Mouse (Mus musculus) heart, embryonic 13.5 days (tissue): ENCODE data around the gene Mef2c. TPM values are rescaled to one million over a fixed set of nuclear protein-coding genes. Genes with fewer than 3 reads are reported as not detected.
A peak's percentile ranks its signal among the peaks of the same experiment; 100 is the strongest.

Source experiments
- ATAC-seq: fragments of 200-750 bp; cut with Nextera tagmentation; 2 replicates; pipeline ENCODE4 v1.8.0; 2017; ENCODE audit warnings: moderate TSS enrichment; ENCODE audit not compliant: insufficient number of reproducible peaks, low FRiP score, low TSS enrichment; ENCODE audit errors: extremely low read depth
- H3K27ac ChIP-seq: fragments of 300-500 bp; sonication (generic); replicated peaks from 2 replicates; pipeline ENCODE4 v1.5.1; 2015; ENCODE audit warnings: moderate library complexity, mild to moderate bottlenecking, inconsistent platforms
- H3K27me3 ChIP-seq: fragments of 300-500 bp; sonication (generic); replicated peaks from 2 replicates; pipeline ENCODE4 v1.6.1; 2015; ENCODE audit warnings: mild to moderate bottlenecking, inconsistent platforms
- H3K36me3 ChIP-seq: fragments of 300-500 bp; sonication (generic); 2 replicates; pipeline ENCODE4 v1.6.1; 2015; ENCODE audit warnings: mild to moderate bottlenecking, inconsistent platforms
- H3K4me1 ChIP-seq: fragments of 300-500 bp; sonication (generic); 2 replicates; pipeline ENCODE4 v1.6.1; 2015; ENCODE audit warnings: inconsistent platforms
- H3K4me2 ChIP-seq: fragments of 300-500 bp; sonication (generic); 2 replicates; pipeline ENCODE4 v1.6.1; 2015; ENCODE audit warnings: inconsistent platforms, mild to moderate bottlenecking, moderate library complexity
- H3K4me3 ChIP-seq: fragments of 300-500 bp; sonication (generic); 2 replicates; pipeline ENCODE4 v1.5.1; 2015; ENCODE audit warnings: moderate library complexity, mild to moderate bottlenecking, inconsistent platforms
- H3K9ac ChIP-seq: fragments of 300-500 bp; sonication (generic); 2 replicates; pipeline ENCODE4 v1.6.1; 2015; ENCODE audit warnings: inconsistent platforms, mild to moderate bottlenecking, moderate library complexity
- H3K9me3 ChIP-seq: fragments of 300-500 bp; sonication (generic); 2 replicates; pipeline ENCODE4 v1.6.1; 2016; ENCODE audit warnings: inconsistent platforms
- WGBS: fragments of 180-500 bp; shearing (Covaris S2); methylation state at CpG from one replicate; pipeline ENCODE4 v1.1.7; 2015; ENCODE audit warnings: mixed read lengths; 5-methylcytosine and 5-hydroxymethylcytosine counted together
- polyA plus RNA-seq: library from polyadenylated mRNA; unstranded; fragments of >200 nt; fragmentation: Nextera tagmentation; extraction: Ambion mirVana; gene quantifications from 2 replicates; pipeline ENCODE4 v1.2.1, GENCODE M21; 2015

The Mef2c gene
- polyA plus RNA-seq, 1 experiment from 2014 or later, result 86.9 TPM

GRCm38 (mm10) chr13:83596989-83597738, 93.3 kb downstream of the Mef2c start:
- WGBS, result 71% methylated on average over 6 of the region's 6 CpGs
- no peak for ATAC-seq
- Histone ChIP-seq H3K4me2 (no peak overlapping the region), H3K4me1 (peaks cover 10% of the 10 kb centered on the region), H3K36me3 (peaks cover 22% of the 10 kb centered on the region), H3K4me3 (no peak overlapping the region), H3K9me3 (no peaks in the 10 kb centered on the region), H3K27me3 (no peaks in the 10 kb centered on the region), H3K9ac (no peak overlapping the region), H3K27ac (no peak overlapping the region)

DNA sequence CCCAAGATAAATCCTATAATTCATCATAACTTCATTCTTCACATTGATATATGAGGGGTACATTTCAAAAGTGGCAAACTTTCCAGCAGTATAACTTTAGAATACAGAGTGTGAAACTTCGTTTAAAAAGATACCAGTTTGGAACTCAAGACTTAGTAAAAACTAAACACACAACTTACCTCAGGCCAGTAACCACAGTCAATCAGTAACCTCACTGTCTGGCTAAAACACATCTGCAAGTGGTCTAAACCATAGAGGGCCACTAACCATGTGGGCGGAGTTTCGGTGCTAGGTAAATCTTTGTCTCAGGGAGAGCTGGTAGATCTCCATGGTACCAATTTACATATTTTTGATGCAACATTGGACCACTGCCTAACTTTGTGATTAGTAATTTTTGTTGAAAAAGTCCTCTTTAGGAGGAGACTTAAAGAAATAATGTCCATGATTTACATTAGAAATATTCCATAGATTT, 93.9 kb downstream of the Mef2c start:
- Histone ChIP-seq H3K9me3 (no peaks in the 10 kb centered on the region), H3K36me3 (peaks cover 18% of the 10 kb centered on the region), H3K4me1 (peaks cover 12% of the 10 kb centered on the region), H3K4me3 (no peak overlapping the region), H3K27ac (no peak overlapping the region), H3K4me2 (no peak overlapping the region), H3K9ac (no peak overlapping the region), H3K27me3 (no peaks in the 10 kb centered on the region)
- no peak for ATAC-seq
- 92% methylated on average over 3 of the region's 3 CpGs for WGBS

DNA sequence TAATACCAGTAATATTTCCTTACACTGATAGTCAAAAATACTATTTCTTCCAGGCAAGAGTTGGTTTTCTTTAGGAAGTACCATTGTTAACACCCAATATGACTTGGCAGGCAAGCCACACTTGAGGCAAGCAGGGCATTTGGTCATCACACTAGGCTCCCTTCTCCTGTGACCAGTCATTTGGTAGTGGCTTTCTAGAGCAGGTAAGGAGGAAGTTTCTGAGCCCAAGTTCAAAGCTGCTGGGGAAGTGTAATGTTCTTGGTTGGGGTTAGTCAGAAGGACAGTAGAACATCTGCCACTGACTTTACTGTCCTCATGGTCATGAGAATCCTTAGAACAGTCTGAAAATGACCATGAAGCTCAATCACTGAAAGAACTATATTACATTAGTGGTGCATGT, 96.5 kb downstream of the Mef2c start:
- no peaks in the 10 kb centered on the region for H3K9me3 ChIP-seq
- no peak overlapping the region for H3K27ac ChIP-seq
- no peak overlapping the region for H3K9ac ChIP-seq
- 0 out of 2 replicates have a peak, but pooled peaks cover 6% of the 10 kb centered on the region for H3K36me3 ChIP-seq
- ATAC-seq, result no peak
- no peak overlapping the region for H3K4me2 ChIP-seq
- H3K4me3 ChIP-seq, result no peak overlapping the region
- no peaks in the 10 kb centered on the region for H3K27me3 ChIP-seq
- peaks cover 29% of the 10 kb centered on the region for H3K4me1 ChIP-seq

- Histone ChIP-seq H3K4me3 (no peak overlapping the region), H3K9me3 (no peaks in the 10 kb centered on the region), H3K4me1 (peaks cover 31% of the 10 kb centered on the region), H3K27me3 (no peaks in the 10 kb centered on the region), H3K9ac (no peak overlapping the region), H3K36me3 (0 out of 2 replicates have a peak, but pooled peaks cover 2% of the 10 kb centered on the region), H3K27ac (no peak overlapping the region), H3K4me2 (no peak overlapping the region)
- 59% methylated on average over 4 of the region's 4 CpGs for WGBS
- ATAC-seq, result no peak
These were observed 97.9 kb downstream of the Mef2c start for GRCm38 (mm10) chr13:83601741-83602140.

DNA sequence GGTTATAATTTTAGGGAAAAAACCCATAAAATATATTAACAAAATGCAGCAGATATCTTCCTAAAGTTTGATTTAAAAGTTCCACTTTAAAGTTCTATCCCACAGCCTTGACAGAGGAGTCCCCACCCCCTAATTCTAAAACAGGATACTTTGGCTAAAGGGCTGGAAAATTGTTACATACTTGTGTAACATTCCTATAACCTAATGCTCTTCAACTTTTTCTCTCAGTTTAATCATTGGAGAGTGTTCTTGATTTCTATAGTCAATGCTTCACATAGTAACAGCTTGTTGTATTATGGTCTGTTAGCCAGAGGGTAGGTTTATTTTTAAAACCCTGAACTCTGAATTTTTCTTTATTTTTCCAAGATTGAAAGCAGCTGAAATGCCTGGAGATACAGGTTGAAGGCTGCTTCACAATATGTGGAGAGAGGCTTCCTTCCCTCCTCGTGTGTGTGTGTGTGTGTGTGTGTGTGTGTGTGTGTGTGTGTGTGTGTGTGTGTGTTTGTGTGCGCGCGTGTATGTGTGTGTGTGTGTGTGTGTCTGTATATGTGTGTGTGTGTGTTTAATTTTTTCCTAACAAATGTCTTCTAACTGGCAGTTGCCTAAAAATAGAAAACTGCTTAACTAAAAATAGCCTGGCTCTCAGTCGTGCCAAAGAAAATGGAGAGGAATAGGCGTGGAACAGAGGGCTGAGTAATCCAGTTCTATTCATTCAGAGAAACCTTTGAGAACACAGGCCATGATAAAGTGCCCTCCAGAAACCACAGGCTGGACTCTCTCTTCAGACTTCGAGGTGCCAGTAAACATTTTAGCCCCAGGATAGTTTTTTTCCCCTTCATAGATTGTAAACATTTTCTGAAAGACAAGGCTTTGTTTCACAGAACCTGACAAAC, 99.8 kb downstream of the Mef2c start:
- no peaks in the 10 kb centered on the region for H3K9me3 ChIP-seq
- peak overlapping the region; percentile 54; the same call in 1 of the 2 replicates for H3K9ac ChIP-seq
- 13% methylated on average over 7 of the region's 7 CpGs for WGBS
- ATAC-seq, result peak; percentile 63; the same call in 1 of the 2 replicates
- H3K4me2 ChIP-seq, result peak overlapping the region; percentile 46
- no peaks in the 10 kb centered on the region for H3K27me3 ChIP-seq
- H3K4me3 ChIP-seq, result no peak overlapping the region
- H3K36me3 ChIP-seq, result 0 out of 2 replicates have a peak, but pooled peaks cover 2% of the 10 kb centered on the region
- peaks cover 47% of the 10 kb centered on the region for H3K4me1 ChIP-seq
- peak overlapping the region; percentile 95 for H3K27ac ChIP-seq

- Histone ChIP-seq H3K4me1 (peaks cover 54% of the 10 kb centered on the region), H3K9me3 (no peaks in the 10 kb centered on the region), H3K36me3 (0 out of 2 replicates have a peak, but pooled peaks cover 2% of the 10 kb centered on the region), H3K27ac (peak overlapping the region; percentile 95), H3K27me3 (no peaks in the 10 kb centered on the region), H3K4me2 (peak overlapping the region; percentile 46), H3K9ac (peak overlapping the region; percentile 47), H3K4me3 (no peak overlapping the region)
- WGBS, result 6% methylated on average over 3 of the region's 3 CpGs
- ATAC-seq, result no peak
These were observed 100.5 kb downstream of the Mef2c start for GRCm38 (mm10) chr13:83604320-83604719.

DNA sequence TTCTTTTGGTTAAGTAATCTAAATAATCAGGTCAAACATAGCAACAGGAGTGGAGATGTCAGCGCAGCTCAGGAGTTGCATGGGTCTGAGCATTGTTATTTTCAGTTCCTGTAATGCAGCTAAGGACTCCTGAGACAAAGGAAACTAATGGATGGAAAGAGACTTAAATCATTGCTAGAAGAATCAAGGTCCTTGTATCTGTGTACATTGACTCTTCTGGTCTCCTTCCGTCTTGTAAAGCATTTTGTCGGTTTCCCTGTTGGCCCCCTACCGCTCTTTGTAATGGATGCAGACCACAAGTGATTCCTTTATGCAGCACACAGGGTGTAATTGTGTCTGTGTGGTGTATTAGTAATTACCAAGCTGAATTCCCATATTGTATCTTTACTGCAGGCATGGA, 101.0 kb downstream of the Mef2c start:
- peak overlapping the region; percentile 95 for H3K27ac ChIP-seq
- peak overlapping the region; percentile 47 for H3K9ac ChIP-seq
- no peaks in the 10 kb centered on the region for H3K9me3 ChIP-seq
- H3K4me1 ChIP-seq, result peaks cover 59% of the 10 kb centered on the region
- WGBS, result 57% methylated on average over 4 of the region's 4 CpGs
- no peak for ATAC-seq
- peak overlapping the region; percentile 42 for H3K4me2 ChIP-seq
- H3K4me3 ChIP-seq, result no peak overlapping the region
- 0 out of 2 replicates have a peak, but pooled peaks cover 2% of the 10 kb centered on the region for H3K36me3 ChIP-seq
- H3K27me3 ChIP-seq, result no peaks in the 10 kb centered on the region

- Histone ChIP-seq H3K9me3 (no peaks in the 10 kb centered on the region), H3K36me3 (no peaks in the 10 kb centered on the region; the same call in 1 of the 2 replicates), H3K9ac (no peak overlapping the region; the same call in 1 of the 2 replicates), H3K27ac (peak overlapping the region; percentile 70), H3K4me2 (no peak overlapping the region; the same call in 1 of the 2 replicates), H3K4me3 (no peak overlapping the region), H3K4me1 (peaks cover 66% of the 10 kb centered on the region), H3K27me3 (no peaks in the 10 kb centered on the region)
- WGBS, result 25% methylated on average over 4 of the region's 4 CpGs
- no peak for ATAC-seq
These were observed 104.2 kb downstream of the Mef2c start for GRCm38 (mm10) chr13:83607883-83608581.

- no peaks in the 10 kb centered on the region for H3K27me3 ChIP-seq
- 66% methylated on average over 3 of the region's 3 CpGs for WGBS
- no peak overlapping the region for H3K4me3 ChIP-seq
- H3K27ac ChIP-seq, result no peak overlapping the region
- peaks cover 60% of the 10 kb centered on the region for H3K4me1 ChIP-seq
- H3K9ac ChIP-seq, result no peak overlapping the region
- no peaks in the 10 kb centered on the region; the same call in 1 of the 2 replicates for H3K36me3 ChIP-seq
- no peaks in the 10 kb centered on the region for H3K9me3 ChIP-seq
- no peak overlapping the region for H3K4me2 ChIP-seq
- no peak for ATAC-seq
These were observed 105.2 kb downstream of the Mef2c start for GRCm38 (mm10) chr13:83608851-83609516.

- Histone ChIP-seq H3K27me3 (no peaks in the 10 kb centered on the region), H3K36me3 (no peaks in the 10 kb centered on the region; the same call in 1 of the 2 replicates), H3K4me1 (peaks cover 58% of the 10 kb centered on the region), H3K27ac (no peak overlapping the region), H3K4me2 (no peak overlapping the region), H3K9ac (no peak overlapping the region), H3K9me3 (no peaks in the 10 kb centered on the region), H3K4me3 (no peak overlapping the region)
- WGBS, result 65% methylated on average over 3 of the region's 3 CpGs
- ATAC-seq, result no peak
These were observed 105.7 kb downstream of the Mef2c start for GRCm38 (mm10) chr13:83609517-83609878.
